Mouse (Mus musculus): ENCODE data around the gene Igf2.

The Igf2 gene

DNA sequence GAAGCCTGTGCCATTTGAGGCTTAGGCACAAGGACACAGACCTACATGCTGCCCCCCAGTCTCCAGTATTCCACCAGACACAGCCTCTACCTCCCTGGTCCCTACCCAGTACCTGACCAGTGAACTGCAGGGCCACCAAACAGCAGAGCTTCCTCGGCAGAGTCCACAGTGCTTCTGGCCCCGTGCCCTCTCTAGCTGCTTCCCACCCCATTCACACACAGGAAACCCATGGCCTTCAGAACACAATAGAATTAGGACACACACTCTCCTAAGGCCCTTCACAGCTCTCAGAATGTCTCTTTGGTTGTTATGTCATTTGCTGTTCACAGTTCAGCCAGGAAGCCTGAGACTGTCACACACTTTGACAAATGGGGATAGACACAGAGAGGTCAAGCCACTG lies at the start of gene Igf2:
Igf2 (minus strand) TSS at position 158 of the 400 bp plus-strand sequence.
- DNase-seq, result peak; percentile 55

GRCm38 (mm10) chr7:142714783-142715498 lies 48.3 kb upstream of the Igf2 start:
- peak; percentile 40 for DNase-seq

GRCm38 (mm10) chr7:142706873-142707272 lies 40.3 kb upstream of the Igf2 start:
- DNase-seq, result no peak

GRCm38 (mm10) chr7:142699334-142699860 lies 32.8 kb upstream of the Igf2 start:
- DNase-seq, result no peak

DNA sequence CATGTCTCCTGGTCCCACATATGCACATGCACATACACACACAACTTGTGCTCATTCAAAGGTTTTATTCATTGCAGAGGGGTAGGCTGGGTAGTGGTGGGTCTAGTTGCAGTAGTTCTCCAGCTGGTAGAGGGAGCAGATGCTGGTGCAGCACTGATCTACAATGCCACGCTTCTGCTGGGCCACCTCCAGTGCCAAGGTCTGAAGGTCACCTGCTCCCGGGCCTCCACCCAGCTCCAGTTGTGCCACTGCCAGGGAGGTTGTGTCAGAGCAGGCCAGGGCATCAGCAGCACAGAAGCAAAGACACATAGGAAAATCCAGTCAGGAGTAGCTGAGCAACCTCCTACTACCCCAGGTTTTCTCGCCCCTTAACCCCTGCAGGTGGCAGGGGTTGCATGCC lies 12.0 kb upstream of the Igf2 start:
- no peak for DNase-seq

DNA sequence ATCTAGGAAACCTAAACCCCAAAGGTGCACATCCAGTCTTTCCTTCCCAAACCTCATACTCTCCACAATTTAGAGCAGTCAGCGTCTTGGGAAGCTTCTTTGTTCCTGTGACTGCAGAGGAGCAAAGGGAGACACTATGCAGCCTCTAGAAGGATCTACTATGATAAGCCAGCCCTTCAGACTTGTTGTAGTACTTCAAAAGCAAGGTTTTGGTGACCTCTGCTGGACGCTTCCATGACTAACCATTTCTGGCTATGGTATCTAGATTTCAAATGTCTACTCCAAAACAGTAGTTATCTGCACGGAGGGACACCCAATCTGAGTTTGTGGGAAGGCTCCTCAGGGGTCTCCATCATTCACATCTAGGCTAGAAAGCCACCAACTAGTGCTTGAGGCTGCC lies 9.0 kb upstream of the Igf2 start:
- peak; percentile 59 for DNase-seq

- DNase-seq, result no peak
Observed at GRCm38 (mm10) chr7:142675141-142675540, 8.5 kb upstream of the Igf2 start.

GRCm38 (mm10) chr7:142672120-142672519 lies 5.5 kb upstream of the Igf2 start:
- peak; percentile 55 for DNase-seq

GRCm38 (mm10) chr7:142671067-142671466 lies 4.5 kb upstream of the Igf2 start:
- no peak for DNase-seq

DNA sequence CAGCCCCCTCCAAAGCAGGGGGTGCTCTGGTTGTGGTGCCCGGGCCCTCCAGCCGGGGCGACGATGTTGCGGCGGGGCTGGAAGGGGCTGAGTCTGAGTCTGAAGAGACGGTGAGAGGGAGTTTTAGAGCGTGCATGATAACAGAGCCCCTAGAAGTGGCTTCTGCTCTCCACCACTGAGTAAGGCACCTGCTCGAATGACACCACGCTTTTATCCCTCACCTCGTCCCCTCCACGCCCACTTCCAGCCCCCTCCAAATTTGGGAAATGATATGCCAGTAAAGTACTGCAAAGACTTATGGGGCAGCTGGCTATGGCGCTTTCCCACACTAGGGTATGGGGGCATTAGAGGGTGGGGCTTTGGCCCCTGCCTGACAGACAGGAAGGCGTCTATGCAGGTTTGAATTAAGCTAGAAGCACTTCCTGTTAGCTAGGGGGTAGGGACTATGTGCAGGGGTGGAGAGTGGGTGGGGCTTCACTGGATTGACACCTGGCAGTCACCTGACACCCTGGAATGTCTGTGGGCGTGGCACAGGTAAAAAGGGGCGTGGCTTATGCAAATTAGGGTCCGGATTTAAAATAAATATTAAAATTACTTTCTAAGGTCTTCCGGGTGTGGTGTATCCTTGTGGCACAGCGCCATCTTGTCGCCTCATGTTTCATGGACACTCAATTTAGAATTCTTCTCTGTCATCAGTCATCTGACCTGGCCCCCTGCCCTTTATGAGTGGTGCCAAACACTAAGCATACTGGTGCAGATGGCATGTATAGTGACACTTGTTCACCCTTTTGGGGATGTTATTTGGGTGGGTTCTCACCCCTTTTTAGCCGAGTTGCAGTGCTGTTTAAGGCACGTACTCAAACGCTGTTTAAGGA lies 3.4 kb upstream of the Igf2 start, which contains the start of gene Gm49394:
Gm49394 (minus strand) TSS at position 192 of the 875 bp plus-strand sequence.
- no peak for DNase-seq

DNA sequence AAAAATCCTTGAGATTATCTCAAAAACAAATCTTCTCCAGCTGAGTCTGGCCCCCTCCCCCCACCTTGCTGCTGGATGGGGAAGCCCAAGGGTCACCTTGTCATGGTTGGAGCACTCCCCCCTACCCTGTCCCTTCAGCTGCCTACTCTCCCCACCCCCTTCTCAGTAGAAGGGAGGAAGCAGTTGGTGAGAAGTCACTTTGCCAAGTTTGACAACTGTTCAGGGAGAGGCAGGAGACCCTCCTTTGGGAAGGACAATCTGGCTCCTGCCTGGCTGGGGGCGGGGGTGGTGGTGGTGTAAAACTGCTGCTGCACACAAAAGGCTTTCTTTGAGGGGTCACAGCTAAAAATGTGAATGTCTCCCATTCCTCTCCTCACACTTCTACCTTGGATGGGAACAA lies 1.7 kb upstream of the Igf2 start:
- DNase-seq, result no peak

GRCm38 (mm10) chr7:142667521-142667920 lies 905 bp upstream of the Igf2 start:
- DNase-seq, result no peak

- no peak for DNase-seq
Observed at GRCm38 (mm10) chr7:142666109-142666508, 507 bp downstream of the Igf2 start.

DNA sequence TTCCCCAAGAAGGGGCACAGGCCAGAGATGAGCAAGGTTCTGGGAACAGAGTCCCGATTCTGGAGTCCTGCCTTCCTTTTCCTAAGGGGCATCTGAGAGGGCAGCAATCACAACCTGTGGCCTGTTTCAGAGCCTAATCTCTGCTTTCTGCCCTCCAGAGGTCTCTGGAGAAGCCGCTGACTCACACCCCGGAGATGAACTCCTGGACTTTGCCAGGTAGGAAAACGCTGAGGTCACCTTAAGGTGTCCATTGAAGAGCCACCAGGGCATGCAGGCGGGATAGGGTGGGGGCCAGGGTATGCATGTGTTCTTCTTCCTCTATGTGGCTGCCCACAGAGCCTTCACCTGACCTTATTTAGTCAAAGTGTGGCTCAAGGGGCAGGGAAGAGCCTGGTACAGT lies 1.3 kb downstream of the Igf2 start:
- no peak for DNase-seq

DNA sequence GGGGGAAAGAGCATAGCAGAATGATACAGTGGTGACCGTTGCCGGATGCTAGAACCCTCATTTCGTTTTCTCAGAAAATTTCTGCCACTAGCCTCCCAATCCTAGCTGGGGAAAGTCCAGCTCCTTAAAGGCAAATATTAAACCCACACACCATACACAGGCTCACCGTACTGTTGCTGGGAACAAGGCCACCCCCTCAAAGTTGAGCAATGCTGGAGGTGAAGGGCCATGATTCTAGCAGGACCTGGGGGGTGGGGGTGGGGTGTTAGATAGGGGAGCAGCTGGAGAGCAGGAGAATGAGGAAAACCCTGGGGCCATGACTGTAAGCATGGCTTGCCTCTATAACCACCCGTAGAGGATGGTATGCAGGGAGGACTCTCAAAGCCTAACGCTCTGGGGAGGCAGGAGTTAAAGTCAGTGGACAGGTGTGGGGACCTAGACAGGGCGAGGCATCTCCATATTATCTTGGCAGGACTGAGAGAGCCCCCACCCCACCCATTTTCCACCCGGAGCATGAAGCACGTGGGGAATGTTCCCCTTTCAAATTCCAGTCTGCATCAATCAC lies 2.1 kb downstream of the Igf2 start:
- DNase-seq, result no peak

DNA sequence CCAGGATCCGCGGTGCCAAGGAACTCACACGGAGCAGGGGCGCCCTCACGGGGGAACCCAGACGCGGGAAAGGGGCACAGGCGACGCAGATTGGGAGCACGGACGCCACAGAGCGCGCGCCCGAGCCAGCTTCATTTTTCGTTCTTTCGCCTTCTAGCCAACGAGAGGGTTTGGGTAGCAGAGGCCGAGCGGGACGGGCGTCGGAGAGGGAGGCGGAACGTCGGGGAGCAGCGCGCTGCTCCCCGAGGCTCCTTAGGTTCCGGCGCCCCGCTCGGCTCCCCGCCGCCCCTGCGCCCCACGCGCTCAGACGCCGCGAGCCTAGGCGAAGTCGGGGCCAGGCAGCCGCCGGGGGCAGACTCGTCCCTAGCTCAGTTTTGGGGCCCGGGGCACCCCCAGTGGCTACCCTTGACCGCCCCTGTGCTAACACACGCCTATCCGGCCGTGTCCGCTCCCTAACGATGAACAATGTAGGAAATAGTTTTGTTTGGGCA lies 2.6 kb downstream of the Igf2 start:
- DNase-seq, result no peak

DNA sequence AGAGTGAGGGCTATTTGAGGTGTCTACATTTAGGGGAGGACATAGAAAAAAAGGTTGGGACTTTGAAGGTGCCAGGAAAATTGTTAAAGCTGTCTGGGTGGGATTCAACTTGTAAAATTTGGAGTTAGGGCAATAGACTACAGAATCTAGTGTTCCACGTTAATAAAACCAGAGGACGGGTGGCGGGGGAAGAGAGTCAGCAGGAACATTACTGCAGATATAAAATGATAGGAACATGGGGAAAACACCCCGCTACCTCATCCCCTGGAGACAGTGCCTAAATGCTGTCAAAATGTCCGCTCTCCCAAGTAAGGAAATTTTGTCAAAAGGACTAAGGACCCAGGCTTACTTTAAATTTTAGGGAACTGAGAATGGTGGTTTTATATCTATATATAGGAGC lies 3.5 kb downstream of the Igf2 start:
- DNase-seq, result no peak

DNA sequence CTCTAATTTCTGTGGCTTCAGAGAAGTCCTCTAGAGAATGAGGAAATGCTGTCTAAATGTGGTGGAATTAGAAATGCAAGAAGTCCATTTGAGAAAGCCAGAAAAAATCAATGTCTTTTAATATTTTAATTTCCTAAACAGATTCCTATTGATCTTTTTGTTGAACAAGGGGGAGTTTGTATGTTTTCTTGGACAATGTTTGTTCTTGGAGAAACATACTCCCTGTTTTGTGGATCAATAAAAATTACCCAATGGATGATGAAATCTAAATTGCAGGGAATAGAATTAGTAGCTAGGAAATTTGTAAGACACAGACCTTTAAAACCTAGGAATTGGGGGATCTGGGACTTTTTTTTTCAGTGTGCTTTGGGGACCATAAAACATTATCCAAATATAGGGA lies 4.8 kb downstream of the Igf2 start:
- DNase-seq, result no peak

DNA sequence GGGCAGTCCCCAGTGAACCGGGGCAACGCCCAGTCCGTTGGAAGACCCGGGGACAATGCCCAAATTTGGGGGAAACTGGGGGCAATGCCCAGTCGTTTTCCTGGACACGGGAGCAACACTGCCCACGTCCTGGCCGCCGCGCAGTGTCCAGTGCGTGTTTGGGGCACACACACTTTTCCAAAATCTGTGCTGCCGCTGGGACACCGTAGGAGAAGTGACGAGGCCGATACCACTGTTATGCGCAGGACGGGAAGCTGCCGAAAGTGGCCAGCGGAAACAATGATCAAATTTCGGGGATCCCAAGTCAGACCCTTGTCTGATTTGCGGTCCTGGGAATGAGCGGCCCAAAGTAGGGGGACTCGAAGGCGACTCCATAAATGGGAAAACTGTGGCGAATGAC lies 5.6 kb downstream of the Igf2 start:
- DNase-seq, result no peak

DNA sequence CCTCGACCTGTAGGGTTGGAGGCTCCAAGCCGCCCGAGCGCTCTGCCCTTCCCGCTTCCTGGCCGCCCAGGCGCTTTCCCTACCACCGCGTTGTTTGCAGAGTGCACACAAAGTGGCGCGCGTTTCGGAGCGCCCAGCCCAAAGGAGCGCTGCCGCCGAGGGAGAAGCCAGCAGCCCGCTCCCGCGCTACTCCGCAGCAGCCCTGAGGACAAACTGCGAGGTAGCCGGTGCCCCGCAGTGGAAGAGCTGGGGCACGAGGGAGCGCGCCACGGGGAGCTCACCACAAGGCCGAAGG lies 6.0 kb downstream of the Igf2 start:
- no peak for DNase-seq

DNA sequence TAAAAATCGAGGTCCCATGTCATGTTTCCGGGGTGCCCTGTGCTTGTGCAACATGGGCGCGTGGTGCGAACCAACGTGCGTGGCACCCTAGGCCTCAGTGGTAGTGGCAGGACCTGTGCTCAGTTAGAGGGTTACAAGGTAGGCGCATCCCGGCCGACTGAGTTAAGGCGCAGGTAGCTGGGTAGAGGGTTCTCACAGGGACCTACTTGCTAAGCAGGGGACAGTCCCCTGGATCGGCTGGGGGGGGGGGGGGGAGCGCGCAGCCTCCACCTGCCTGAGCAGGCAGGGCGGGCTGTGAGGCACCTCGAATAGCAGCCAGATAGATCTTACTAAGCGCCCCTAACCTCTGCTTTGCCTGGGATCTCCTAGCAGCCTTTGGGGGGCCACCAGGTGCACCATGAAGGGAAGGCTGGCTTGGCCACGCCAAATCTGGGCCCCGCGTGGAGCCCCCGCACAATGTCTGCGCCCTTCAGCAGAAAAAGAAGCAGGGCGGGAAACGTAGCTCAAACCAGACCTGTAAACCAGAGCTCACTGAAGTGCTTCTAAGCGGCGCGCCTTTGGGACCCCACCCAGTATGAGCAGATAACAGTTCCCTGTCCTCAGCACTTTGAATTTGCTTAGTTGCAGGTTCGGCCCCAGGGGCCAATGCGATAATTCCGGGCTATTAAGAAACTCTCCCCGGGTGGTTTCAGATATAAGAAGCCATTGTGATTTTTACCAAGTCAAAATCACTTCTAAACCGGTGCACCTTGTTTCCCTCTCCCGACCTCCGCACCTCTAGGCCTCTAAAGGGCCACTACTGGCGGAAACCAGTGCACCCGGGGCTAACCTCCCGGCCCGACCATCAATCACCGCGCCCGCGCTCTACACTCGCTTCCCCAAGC lies 6.6 kb downstream of the Igf2 start:
- DNase-seq, result no peak

- DNase-seq, result peak; percentile 43
Observed at GRCm38 (mm10) chr7:142659181-142659681, 7.4 kb downstream of the Igf2 start.
